Mouse (Mus musculus): ENCODE data around the gene Dgkb. TPM values are rescaled to one million over a fixed set of nuclear protein-coding genes. Genes with fewer than 3 reads are reported as not detected.

Gene Dgkb
- not detected in 2 replicates for polyA plus RNA-seq (2012; ENCODE audit: insufficient read depth, low replicate concordance)

GRCm38 (mm10) chr12:37817426-37817825 lies at the start of gene Dgkb:
Dgkb (plus strand) TSS chr12:37817726.
- Histone ChIP-seq H3K4me3 (replicated peaks) (no peak within 1 kb of the TSS), H3K4me1 (no peaks in the 10 kb centered on the region), H3K9me3 (no peaks in the 10 kb centered on the region), H3K27me3 (replicated peaks) (no peaks in the 10 kb centered on the region), H3K36me3 (replicated peaks; ENCODE audit: low read length) (no peaks in the 10 kb centered on the region)
- TF ChIP-seq GATA1 (IDR thresholded peaks at IDR 0.05; ENCODE audit: borderline replicate concordance, low read length) (no peak), FLI1 (IDR thresholded peaks at IDR 0.05; ENCODE audit: low read length) (no peak)

- H3K36me3 ChIP-seq (replicated peaks; ENCODE audit: low read length), result no peaks in the 10 kb centered on the region
- no peaks in the 10 kb centered on the region for H3K4me1 ChIP-seq
- no peaks in the 10 kb centered on the region for H3K9me3 ChIP-seq
- H3K4me3 ChIP-seq (replicated peaks), result no peak overlapping the region
- TF ChIP-seq FLI1 (IDR thresholded peaks at IDR 0.05; ENCODE audit: low read length), result no peak
- no peak for TF ChIP-seq GATA1 (IDR thresholded peaks at IDR 0.05; ENCODE audit: borderline replicate concordance, low read length)
- H3K27me3 ChIP-seq (replicated peaks), result no peaks in the 10 kb centered on the region
These were observed 47.7 kb upstream of the Dgkb start for GRCm38 (mm10) chr12:37769844-37770243.

- Histone ChIP-seq H3K27me3 (replicated peaks) (no peaks in the 10 kb centered on the region), H3K4me3 (replicated peaks) (no peak overlapping the region), H3K4me1 (no peaks in the 10 kb centered on the region), H3K9me3 (no peaks in the 10 kb centered on the region), H3K36me3 (replicated peaks; ENCODE audit: low read length) (no peaks in the 10 kb centered on the region)
- TF ChIP-seq GATA1 (IDR thresholded peaks at IDR 0.05; ENCODE audit: borderline replicate concordance, low read length), result no peak
- TF ChIP-seq FLI1 (IDR thresholded peaks at IDR 0.05; ENCODE audit: low read length), result no peak
These were observed 43.7 kb upstream of the Dgkb start for GRCm38 (mm10) chr12:37773681-37774357.

GRCm38 (mm10) chr12:37774591-37774990 lies 42.9 kb upstream of the Dgkb start:
- H3K9me3 ChIP-seq, result no peaks in the 10 kb centered on the region
- no peak overlapping the region for H3K4me3 ChIP-seq (replicated peaks)
- no peaks in the 10 kb centered on the region for H3K36me3 ChIP-seq (replicated peaks; ENCODE audit: low read length)
- TF ChIP-seq GATA1 (IDR thresholded peaks at IDR 0.05; ENCODE audit: borderline replicate concordance, low read length), result no peak
- TF ChIP-seq FLI1 (IDR thresholded peaks at IDR 0.05; ENCODE audit: low read length), result no peak
- no peaks in the 10 kb centered on the region for H3K27me3 ChIP-seq (replicated peaks)
- H3K4me1 ChIP-seq, result no peaks in the 10 kb centered on the region

- H3K36me3 ChIP-seq (replicated peaks; ENCODE audit: low read length), result no peaks in the 10 kb centered on the region
- H3K27me3 ChIP-seq (replicated peaks), result no peaks in the 10 kb centered on the region
- H3K9me3 ChIP-seq, result peaks cover 9% of the 10 kb centered on the region; the same call in 1 of the 2 replicates
- no peaks in the 10 kb centered on the region for H3K4me1 ChIP-seq
- TF ChIP-seq FLI1 (IDR thresholded peaks at IDR 0.05; ENCODE audit: low read length) (no peak), GATA1 (IDR thresholded peaks at IDR 0.05; ENCODE audit: borderline replicate concordance, low read length) (no peak)
- no peak overlapping the region for H3K4me3 ChIP-seq (replicated peaks)
These were observed 21.1 kb upstream of the Dgkb start for GRCm38 (mm10) chr12:37796265-37796928.

DNA sequence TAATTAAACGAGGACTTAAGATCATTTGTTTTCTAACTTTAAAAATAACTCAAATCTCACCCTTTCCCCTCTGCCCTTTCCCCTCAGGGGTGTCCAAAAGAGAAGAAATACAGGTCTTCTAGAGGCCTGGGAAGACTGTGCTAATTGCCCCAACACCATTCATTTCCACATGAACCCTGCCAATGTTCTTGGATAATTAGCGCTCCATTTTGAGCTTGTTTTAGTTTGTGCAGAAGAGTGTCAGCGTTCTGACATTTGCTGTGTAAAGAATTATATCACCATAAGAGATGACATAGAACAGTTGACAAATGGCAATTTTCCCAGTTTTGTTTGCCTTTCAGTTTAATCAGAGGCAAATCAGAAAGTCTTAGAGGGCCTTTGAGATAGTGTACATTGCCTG lies 3.4 kb upstream of the Dgkb start:
- no peak for TF ChIP-seq FLI1 (IDR thresholded peaks at IDR 0.05; ENCODE audit: low read length)
- no peak for TF ChIP-seq GATA1 (IDR thresholded peaks at IDR 0.05; ENCODE audit: borderline replicate concordance, low read length)
- no peaks in the 10 kb centered on the region for H3K36me3 ChIP-seq (replicated peaks; ENCODE audit: low read length)
- H3K27me3 ChIP-seq (replicated peaks), result no peaks in the 10 kb centered on the region

GRCm38 (mm10) chr12:37821052-37821810 lies 3.7 kb downstream of the Dgkb start:
- Histone ChIP-seq H3K9me3 (no peaks in the 10 kb centered on the region), H3K36me3 (replicated peaks; ENCODE audit: low read length) (no peaks in the 10 kb centered on the region), H3K27me3 (replicated peaks) (no peaks in the 10 kb centered on the region), H3K4me3 (replicated peaks) (no peak overlapping the region), H3K4me1 (no peaks in the 10 kb centered on the region)
- TF ChIP-seq FLI1 (IDR thresholded peaks at IDR 0.05; ENCODE audit: low read length) (no peak), GATA1 (IDR thresholded peaks at IDR 0.05; ENCODE audit: borderline replicate concordance, low read length) (no peak)

More for the DNA sequence above, 3.4 kb upstream of the Dgkb start:
- H3K4me3 ChIP-seq (replicated peaks), result no peak overlapping the region
- no peaks in the 10 kb centered on the region for H3K4me1 ChIP-seq
- no peaks in the 10 kb centered on the region for H3K9me3 ChIP-seq

- H3K27me3 ChIP-seq (replicated peaks), result peaks cover 12% of the 10 kb centered on the region
- H3K4me3 ChIP-seq (replicated peaks), result peak overlapping the region; percentile 79
- peaks cover 9% of the 10 kb centered on the region for H3K4me1 ChIP-seq
- H3K9me3 ChIP-seq, result 0 out of 2 replicates have a peak, but pooled peaks cover 4% of the 10 kb centered on the region
- TF ChIP-seq GATA1 (IDR thresholded peaks at IDR 0.05; ENCODE audit: borderline replicate concordance, low read length), result no peak
- H3K36me3 ChIP-seq (replicated peaks; ENCODE audit: low read length), result no peaks in the 10 kb centered on the region
These were observed 62.8 kb downstream of the Dgkb start for GRCm38 (mm10) chr12:37880042-37881017.

GRCm38 (mm10) chr12:37881376-37881775 lies 63.9 kb downstream of the Dgkb start:
- no peak overlapping the region for H3K4me3 ChIP-seq (replicated peaks)
- TF ChIP-seq GATA1 (IDR thresholded peaks at IDR 0.05; ENCODE audit: borderline replicate concordance, low read length) (no peak), FLI1 (IDR thresholded peaks at IDR 0.05; ENCODE audit: low read length) (no peak)
- H3K4me1 ChIP-seq, result peaks cover 9% of the 10 kb centered on the region
- H3K27me3 ChIP-seq (replicated peaks), result peaks cover 12% of the 10 kb centered on the region
- 0 out of 2 replicates have a peak, but pooled peaks cover 4% of the 10 kb centered on the region for H3K9me3 ChIP-seq
- no peaks in the 10 kb centered on the region for H3K36me3 ChIP-seq (replicated peaks; ENCODE audit: low read length)

All from megakaryocyte, embryonic 14.5 days (primary cell).